Mouse (Mus musculus) regulatory T cell (primary cell): ENCODE measurements at regions not wholly inside any gene's neighbourhood (a gene's known extent, or its start where the extent isn't known, plus 50 kb on each side); places are given as distances from the start of the nearest gene placed in this dataset.

Experiments used
- in situ Hi-C: fragments of 300-600 bp; cut with MboI, MseI; formaldehyde crosslinking; loops from one replicate; pipeline ENCODE4 v1.15.1; 2025; ENCODE audit warnings: high pct_unique_total_duplicates

GRCm38 (mm10) chr3:149331251-149331960 lies 341.1 kb upstream of the Adgrl2 start:
- in situ Hi-C loops: no loop called here

- in situ Hi-C loops: no loop called here
These were observed 340.4 kb upstream of the Adgrl2 start for GRCm38 (mm10) chr3:149330716-149331115.

- in situ Hi-C loops: no loop called here
These were observed 339.7 kb upstream of the Adgrl2 start for GRCm38 (mm10) chr3:149330041-149330440.

GRCm38 (mm10) chr3:149329615-149330014 lies 339.3 kb upstream of the Adgrl2 start:
- in situ Hi-C loops: no loop called here

GRCm38 (mm10) chr3:149326664-149327063 lies 336.3 kb upstream of the Adgrl2 start:
- in situ Hi-C loops: no loop called here

GRCm38 (mm10) chr3:149324088-149324487 lies 333.7 kb upstream of the Adgrl2 start:
- in situ Hi-C loops: no loop called here

GRCm38 (mm10) chr3:149318728-149319127 lies 328.4 kb upstream of the Adgrl2 start:
- in situ Hi-C loops: no loop called here

GRCm38 (mm10) chr3:149314258-149314657 lies 323.9 kb upstream of the Adgrl2 start:
- in situ Hi-C loops: no loop called here

GRCm38 (mm10) chr3:149313217-149313616 lies 322.9 kb upstream of the Adgrl2 start:
- in situ Hi-C loops: no loop called here

GRCm38 (mm10) chr3:149311576-149311975 lies 321.2 kb upstream of the Adgrl2 start:
- in situ Hi-C loops: no loop called here

GRCm38 (mm10) chr3:149306709-149307108 lies 316.4 kb upstream of the Adgrl2 start:
- in situ Hi-C loops: no loop called here

GRCm38 (mm10) chr3:149306291-149306690 lies 315.9 kb upstream of the Adgrl2 start:
- in situ Hi-C loops: no loop called here

- in situ Hi-C loops: no loop called here
These were observed 315.1 kb upstream of the Adgrl2 start for GRCm38 (mm10) chr3:149305440-149305839.

GRCm38 (mm10) chr3:149305011-149305413 lies 314.7 kb upstream of the Adgrl2 start:
- in situ Hi-C loops: no loop called here

GRCm38 (mm10) chr3:149303418-149303817 lies 313.1 kb upstream of the Adgrl2 start:
- in situ Hi-C loops: no loop called here

GRCm38 (mm10) chr3:149300002-149300401 lies 309.6 kb upstream of the Adgrl2 start:
- in situ Hi-C loops: no loop called here

GRCm38 (mm10) chr3:149296419-149296962 lies 306.1 kb upstream of the Adgrl2 start:
- in situ Hi-C loops: no loop called here

- in situ Hi-C loops: no loop called here
These were observed 305.6 kb upstream of the Adgrl2 start for GRCm38 (mm10) chr3:149295942-149296341.

GRCm38 (mm10) chr3:149295257-149295831 lies 305.0 kb upstream of the Adgrl2 start:
- in situ Hi-C loops: no loop called here

GRCm38 (mm10) chr3:149294445-149294844 lies 304.1 kb upstream of the Adgrl2 start:
- in situ Hi-C loops: no loop called here

- in situ Hi-C loops: no loop called here
These were observed 302.1 kb upstream of the Adgrl2 start for GRCm38 (mm10) chr3:149292459-149292858.

- in situ Hi-C loops: no loop called here
These were observed 301.1 kb upstream of the Adgrl2 start for GRCm38 (mm10) chr3:149291473-149291872.

GRCm38 (mm10) chr3:149290228-149290627 lies 299.9 kb upstream of the Adgrl2 start:
- in situ Hi-C loops: no loop called here
